Mouse (Mus musculus): Measurements from ENCODE around the gene Idh3g.

The Idh3g gene

GRCm38 (mm10) chrX:73786364-73787224 is at the start of gene Idh3g, which contains the start of gene Ssr4:
Gene Idh3g (minus strand): TSS chrX:73786897.
Gene Ssr4 (plus strand): TSS chrX:73787028.
- DNase-seq (ENCODE audit: low spot score in 2 of 2): peak; percentile 88 to 94

- no peak for DNase-seq (ENCODE audit: low spot score in 2 of 2)
Observed at GRCm38 (mm10) chrX:73835731-73836130, 49.0 kb upstream of the Idh3g start.

- peak; percentile 14 to 63 for DNase-seq (ENCODE audit: low spot score in 2 of 2)
Observed at GRCm38 (mm10) chrX:73824185-73825151, 37.8 kb upstream of the Idh3g start, which contains the start of gene Pdzd4. Gene Pdzd4 (minus strand): TSS chrX:73824969.

- DNase-seq (ENCODE audit: low spot score in 2 of 2): no peak
Observed at GRCm38 (mm10) chrX:73823747-73824146, 37.0 kb upstream of the Idh3g start.

GRCm38 (mm10) chrX:73816596-73817314 is 30.1 kb upstream of the Idh3g start:
- no peak for DNase-seq (ENCODE audit: low spot score in 2 of 2)

- DNase-seq (ENCODE audit: low spot score in 2 of 2): no peak
Observed at GRCm38 (mm10) chrX:73815072-73815471, 28.4 kb upstream of the Idh3g start.

- no peak for DNase-seq (ENCODE audit: low spot score in 2 of 2)
Observed at GRCm38 (mm10) chrX:73805814-73806213, 19.1 kb upstream of the Idh3g start.

- DNase-seq (ENCODE audit: low spot score in 2 of 2): peak; percentile 72 to 87
Observed at GRCm38 (mm10) chrX:73798502-73798901, 11.8 kb upstream of the Idh3g start.

- DNase-seq (ENCODE audit: low spot score in 2 of 2): no peak
Observed at GRCm38 (mm10) chrX:73797511-73797910, 10.8 kb upstream of the Idh3g start.

- DNase-seq (ENCODE audit: low spot score in 2 of 2): no peak
Observed at GRCm38 (mm10) chrX:73793505-73793904, 6.8 kb upstream of the Idh3g start.

- no peak for DNase-seq (ENCODE audit: low spot score in 2 of 2)
Observed at GRCm38 (mm10) chrX:73793039-73793438, 6.3 kb upstream of the Idh3g start.

- peak in 1 of 2 experiments; percentile 55 for DNase-seq (ENCODE audit: low spot score in 2 of 2)
Observed at GRCm38 (mm10) chrX:73788501-73788900, 1.8 kb upstream of the Idh3g start.

GRCm38 (mm10) chrX:73787225-73787558 is 495 bp upstream of the Idh3g start:
- no peak for DNase-seq (ENCODE audit: low spot score in 2 of 2)

GRCm38 (mm10) chrX:73785666-73786065 is 1.0 kb downstream of the Idh3g start:
- DNase-seq (ENCODE audit: low spot score in 2 of 2): no peak

- DNase-seq (ENCODE audit: low spot score in 2 of 2): no peak
Observed at GRCm38 (mm10) chrX:73782227-73782626, 4.5 kb downstream of the Idh3g start.

GRCm38 (mm10) chrX:73774802-73775483 is 11.8 kb downstream of the Idh3g start:
- no peak for DNase-seq (ENCODE audit: low spot score in 2 of 2)

GRCm38 (mm10) chrX:73774168-73774760 is 12.4 kb downstream of the Idh3g start, which contains the start of gene Srpk3:
Gene Srpk3 (plus strand): TSS chrX:73774405.
- peak in 1 of 2 experiments; percentile 36 for DNase-seq (ENCODE audit: low spot score in 2 of 2)

GRCm38 (mm10) chrX:73767267-73767666 is 19.4 kb downstream of the Idh3g start:
- DNase-seq (ENCODE audit: low spot score in 2 of 2): peak; percentile 22 to 78

- peak; percentile 33 to 62 for DNase-seq (ENCODE audit: low spot score in 2 of 2)
Observed at GRCm38 (mm10) chrX:73765311-73765710, 21.4 kb downstream of the Idh3g start.

- DNase-seq (ENCODE audit: low spot score in 2 of 2): no peak
Observed at GRCm38 (mm10) chrX:73758611-73759290, 27.9 kb downstream of the Idh3g start.

Data from spleen, postnatal 4 days (tissue).